Mouse (Mus musculus) midbrain, embryonic 12.5 days (tissue): ENCODE data around the gene Slc37a2. TPM values are rescaled to one million over a fixed set of nuclear protein-coding genes. Genes with fewer than 3 reads are reported as not detected.

Experiments used
- polyA plus RNA-seq: library from polyadenylated mRNA; unstranded; fragments of >200 nt; fragmentation: Nextera tagmentation; extraction: Ambion mirVana; gene quantifications from 2 replicates; pipeline ENCODE4 v1.2.1, GENCODE M21; 2016

The Slc37a2 gene
- polyA plus RNA-seq, 1 experiment from 2014 or later = 1.1 TPM

Other genes with a start within 250 kb of the Slc37a2 start
- 32.3 and 33.7 TPM in 2 replicates for gene Pknox2, start 108.3 kb downstream of the Slc37a2 start, polyA plus RNA-seq
- 15.4 and 16.2 TPM in 2 replicates for gene Tmem218, start 47.5 kb downstream of the Slc37a2 start, polyA plus RNA-seq
- gene Ccdc15, start 92.7 kb upstream of the Slc37a2 start, polyA plus RNA-seq = 11.3 and 13.5 TPM in 2 replicates
- gene Hepacam, start 111.6 kb upstream of the Slc37a2 start, polyA plus RNA-seq = 0.26 TPM in 2 replicates
- gene Robo4, start 146.2 kb upstream of the Slc37a2 start, polyA plus RNA-seq = 6.1 and 6.2 TPM in 2 replicates
- 52.2 and 65.0 TPM in 2 replicates for gene Robo3, start 177.5 kb upstream of the Slc37a2 start, polyA plus RNA-seq
- gene Msantd2, start 233.6 kb upstream of the Slc37a2 start, polyA plus RNA-seq = 45.7 and 53.3 TPM in 2 replicates